Mouse (Mus musculus) cerebellum, adult 18-20 months (tissue): ENCODE measurements at regions not wholly inside any gene's neighbourhood (a gene's known extent, or its start where the extent isn't known, plus 50 kb on each side); places are given as distances from the start of the nearest gene placed in this dataset.

Source experiments
- DNase-seq, 2 experiments: peaks; one replicate each; pipeline ENCODE4 v3.0.0; 2021

GRCm38 (mm10) chr4:30216086-30216485 lies 1403.2 kb downstream of the Epha7 start:
- DNase-seq: no peak

DNA sequence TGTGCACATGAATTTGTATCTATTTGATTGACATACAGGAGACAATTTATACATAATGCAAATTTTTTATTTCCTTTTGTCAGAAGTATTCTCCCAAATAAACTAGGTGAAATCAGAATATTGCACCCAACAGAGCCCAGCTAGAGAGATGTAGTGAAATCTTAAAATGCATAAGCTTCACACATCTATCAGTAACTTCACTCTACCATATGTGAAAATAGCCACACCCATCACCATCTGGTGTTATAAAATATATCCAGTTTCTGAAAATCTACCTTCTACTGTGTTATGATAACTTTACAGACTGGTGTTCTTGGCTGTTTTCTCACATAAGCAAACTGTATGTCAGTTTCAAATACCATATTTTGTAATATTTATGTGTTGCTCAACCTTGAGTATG lies 1414.2 kb downstream of the Epha7 start:
- no peak for DNase-seq

DNA sequence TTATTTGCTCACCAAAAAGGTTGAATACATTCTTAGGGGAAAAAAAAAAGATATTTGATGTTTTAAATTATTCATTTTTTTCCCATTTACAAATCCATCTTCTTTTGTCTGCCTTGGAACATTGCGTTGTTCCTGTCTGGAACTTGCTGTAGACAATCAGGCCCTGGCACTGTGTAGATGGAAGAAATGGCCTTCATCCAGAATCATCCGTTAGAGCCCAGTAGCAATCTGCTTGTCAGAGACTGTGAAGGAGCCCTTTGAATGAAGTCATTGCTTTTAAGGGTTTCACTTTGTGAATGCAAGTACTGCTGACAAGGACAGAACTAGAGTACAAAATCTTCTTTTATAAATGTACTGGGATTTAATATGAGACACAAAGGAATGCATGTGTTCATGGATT lies 1449.2 kb downstream of the Epha7 start:
- peak in 1 of 2 experiments; percentile 2 for DNase-seq

DNA sequence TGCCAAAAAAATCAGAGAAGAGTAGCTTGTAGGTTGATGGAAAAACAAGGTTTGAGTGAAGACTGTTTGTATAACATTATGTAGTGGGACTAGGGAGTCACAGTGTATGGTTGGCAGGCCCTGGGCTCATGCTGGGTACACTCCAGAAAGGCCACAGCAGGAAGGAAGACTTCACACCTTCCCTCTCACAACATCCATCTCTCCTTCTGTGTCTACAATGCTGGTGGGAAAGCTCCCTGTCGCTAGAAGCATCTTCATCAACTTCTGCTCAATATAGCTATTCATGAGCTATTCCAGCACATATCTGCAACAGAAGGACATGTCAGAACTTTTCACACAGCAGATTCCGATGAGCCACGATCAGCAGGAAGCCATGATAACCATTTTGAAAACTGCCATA lies 1455.1 kb downstream of the Epha7 start:
- no peak for DNase-seq

- DNase-seq: no peak
Measured at GRCm38 (mm10) chr4:30270000-30270399, 1457.1 kb downstream of the Epha7 start.

- no peak for DNase-seq
Measured at GRCm38 (mm10) chr4:30312438-30312837, 1499.5 kb downstream of the Epha7 start.

GRCm38 (mm10) chr4:30312956-30313355 lies 1500.0 kb downstream of the Epha7 start:
- no peak for DNase-seq

GRCm38 (mm10) chr4:30315348-30315747 lies 1502.4 kb downstream of the Epha7 start:
- no peak for DNase-seq

DNA sequence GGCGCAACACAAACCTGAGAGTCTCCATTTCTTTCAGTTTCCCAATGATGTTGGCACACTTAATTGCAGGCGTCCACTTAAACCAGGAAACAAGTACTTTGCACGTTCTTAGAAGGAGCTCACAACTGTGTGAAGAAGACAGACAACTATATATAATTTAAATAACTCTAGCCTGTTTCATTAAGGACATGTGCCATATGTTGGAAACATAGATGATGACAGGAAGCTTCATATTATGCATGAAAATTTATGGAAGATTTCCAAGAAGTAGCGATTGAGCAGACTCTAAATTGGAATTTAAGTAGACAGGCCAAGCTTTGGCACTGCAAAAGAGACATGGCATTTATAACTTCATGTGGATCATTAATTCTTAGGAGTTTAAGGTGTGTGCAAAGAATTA lies 1504.1 kb downstream of the Epha7 start:
- DNase-seq: no peak

DNA sequence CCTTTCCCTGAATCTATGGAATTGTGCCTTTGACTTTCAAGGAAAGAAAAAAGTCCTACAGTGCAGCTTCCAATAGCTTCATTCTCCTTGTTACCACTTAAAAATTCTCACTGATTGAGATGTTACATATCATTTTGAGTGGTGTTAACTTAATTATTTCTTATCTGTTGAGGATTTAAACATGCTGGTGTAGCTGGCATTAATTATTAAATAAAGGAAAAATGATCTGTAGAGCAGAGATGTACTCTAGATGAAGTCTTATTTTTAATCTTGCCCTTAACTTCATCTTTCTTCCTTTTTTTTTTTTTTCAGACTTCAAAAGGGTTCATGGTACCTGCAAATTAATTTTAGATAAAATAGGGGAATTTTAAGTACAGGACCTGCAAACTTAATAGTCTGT lies 1507.1 kb downstream of the Epha7 start:
- no peak for DNase-seq

GRCm38 (mm10) chr4:30347552-30347951 lies 1534.6 kb downstream of the Epha7 start:
- DNase-seq: no peak
